In genomic region chr5:150854506-150854905, GRCm38 (mm10) we compare ENCODE assay signal across 10 mouse cellular contexts.
DNase-seq lines count a peak whose midpoint lies in the region; ATAC-seq lines count a peak whose summit lies in the region.
"Had no signal": no experiment of that assay in that cellular context is flagged by ENCODE, and none has a peak within 500 bp of the region (broad histone marks: within the 10 kb centered on the region; RNA-seq: fewer than 3 reads in every experiment).

No protein-coding gene starts in this region.

- DNase-seq in heart, adult 9 months (ENCODE audit: low spot score in 2 of 2) = no peak
- DNase-seq in liver = peak; percentile 16
- DNase-seq in liver, embryonic 11.5 days (ENCODE audit: low spot score) = no peak
- DNase-seq in adipocyte (ENCODE audit: low spot score) = peak; percentile 32
- DNase-seq in brain, adult 2 months (ENCODE audit: low read depth, low spot score) = peak; percentile 61
- no peak for DNase-seq in thymus, postnatal 10 days (ENCODE audit: low spot score in 2 of 2)
- no peak for DNase-seq in urinary bladder, postnatal 10 days (ENCODE audit: low spot score)
- DNase-seq: cerebellum, adult 8-10 months had no signal

- H3K4me3 ChIP-seq in heart, embryonic 15.5 days = no peak overlapping the region
- no peak overlapping the region for H3K4me3 ChIP-seq in liver, embryonic 11.5 days (ENCODE audit: low read depth, low read length)
- H3K4me3 ChIP-seq: liver, embryonic 15.5 days had no signal

- H3K9me3 ChIP-seq in heart, embryonic 15.5 days (replicated peaks) = no peaks in the 10 kb centered on the region
- no peaks in the 10 kb centered on the region for H3K9me3 ChIP-seq in liver, embryonic 11.5 days (ENCODE audit: control insufficient read depth, low read length)
- H3K9me3 ChIP-seq: liver, embryonic 15.5 days had no signal

- peak overlapping the region; percentile 44 for H3K27ac ChIP-seq in heart, embryonic 15.5 days
- no peak overlapping the region for H3K27ac ChIP-seq in liver, embryonic 11.5 days (ENCODE audit: low read depth, low read length)
- H3K27ac ChIP-seq: liver, embryonic 15.5 days had no signal

- 0 out of 2 replicates have a peak, but pooled peaks have one; percentile 35 for ATAC-seq in heart, embryonic 15.5 days (replicated peaks; ENCODE audit: insufficient number of reproducible peaks, insufficient read depth, low FRiP score, low read depth)
- ATAC-seq in liver, embryonic 11.5 days (replicated peaks; ENCODE audit: low FRiP score) = no peak

- 11% methylated on average over 1 of the region's 1 CpGs for WGBS in heart, embryonic 15.5 days
- 46% methylated on average over 1 of the region's 1 CpGs for WGBS in liver, embryonic 11.5 days

- H3K36me3 ChIP-seq in heart, embryonic 15.5 days = no peaks in the 10 kb centered on the region
- no peaks in the 10 kb centered on the region for H3K36me3 ChIP-seq in liver, embryonic 11.5 days (ENCODE audit: control insufficient read depth, insufficient read depth, low read length)
- H3K36me3 ChIP-seq: liver, embryonic 15.5 days had no signal

- H3K9ac ChIP-seq in heart, embryonic 15.5 days = no peak overlapping the region
- H3K9ac ChIP-seq in liver, embryonic 11.5 days (ENCODE audit: low read depth, low read length) = no peak overlapping the region
- H3K9ac ChIP-seq: liver, embryonic 15.5 days had no signal

- no peaks in the 10 kb centered on the region for H3K27me3 ChIP-seq in heart, embryonic 15.5 days
- no peaks in the 10 kb centered on the region for H3K27me3 ChIP-seq in liver, embryonic 11.5 days (replicated peaks; ENCODE audit: control insufficient read depth, insufficient read depth, low read length)
- H3K27me3 ChIP-seq: liver, embryonic 15.5 days had no signal

- peaks cover 20% of the 10 kb centered on the region for H3K4me1 ChIP-seq in heart, embryonic 15.5 days (replicated peaks)
- H3K4me1 ChIP-seq in liver, embryonic 11.5 days (replicated peaks; ENCODE audit: control insufficient read depth, insufficient read depth, low read length) = no peaks in the 10 kb centered on the region
- H3K4me1 ChIP-seq: liver, embryonic 15.5 days had no signal

- H3K4me2 ChIP-seq in heart, embryonic 15.5 days = no peak overlapping the region
- no peak overlapping the region for H3K4me2 ChIP-seq in liver, embryonic 11.5 days
- H3K4me2 ChIP-seq: liver, embryonic 15.5 days had no signal

Comparison
In these comparisons a context has a peak if more than half of its experiments do, and no peak if none do; other contexts are left out.
1. DNase-seq: peak in liver (single experiment), adipocyte (single experiment) and brain, adult 2 months (single experiment); none in heart, adult 9 months (0 of 2), liver, embryonic 11.5 days (single experiment), thymus, postnatal 10 days (0 of 2) and urinary bladder, postnatal 10 days (single experiment).